Mouse (Mus musculus): ENCODE measurements around the gene Rffl. TPM values are rescaled to one million over a fixed set of nuclear protein-coding genes. Genes with fewer than 3 reads are reported as not detected.

The Rffl gene
- polyA plus RNA-seq, 1 experiment from 2014 or later, result 23.5 TPM

DNA sequence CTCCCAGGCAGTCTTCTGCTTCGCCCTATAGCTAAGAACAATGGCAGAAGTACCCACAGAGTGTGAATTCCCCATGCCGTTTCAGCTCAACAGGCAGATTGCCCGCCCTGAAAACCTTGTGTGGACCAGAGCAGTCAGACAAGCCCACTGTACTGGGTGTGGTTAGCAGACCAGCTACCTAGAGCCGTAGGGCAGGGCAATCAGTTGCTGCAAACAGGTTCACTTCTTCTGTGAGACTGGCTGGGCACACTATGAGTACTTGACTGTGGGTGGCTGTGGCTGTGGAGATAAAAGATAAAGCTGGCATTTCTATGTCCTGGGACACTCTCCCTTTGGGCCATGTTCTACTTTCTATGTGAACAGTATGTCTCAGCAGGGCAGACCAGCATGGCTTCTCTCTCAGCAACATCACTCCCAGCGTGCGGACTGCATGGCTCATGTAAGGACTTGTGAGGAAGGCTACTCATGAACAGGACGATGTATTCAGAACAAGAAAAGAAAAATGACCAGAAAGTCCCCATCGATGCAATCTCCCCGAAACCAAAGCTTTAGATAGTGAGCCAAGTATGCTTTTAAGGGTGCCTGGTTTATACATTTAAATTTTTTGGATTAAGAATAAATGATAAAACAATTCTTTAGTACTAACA, 15.6 kb downstream of the Rffl start:
- no peaks in the 10 kb centered on the region for H3K9me3 ChIP-seq (ENCODE audit: control insufficient read depth, low read length)
- no peaks in the 10 kb centered on the region for H3K36me3 ChIP-seq (ENCODE audit: control insufficient read depth, insufficient read depth, low read length)
- H3K27ac ChIP-seq (ENCODE audit: low read depth, low read length), result no peak overlapping the region
- no peak overlapping the region for H3K9ac ChIP-seq (ENCODE audit: low read depth, low read length)
- no peak overlapping the region for H3K4me3 ChIP-seq (ENCODE audit: low read length)
- no peak overlapping the region for H3K4me2 ChIP-seq (replicated peaks; ENCODE audit: low read depth, low read length)
- 80% methylated on average over 9 of the region's 9 CpGs for WGBS
- ATAC-seq (ENCODE audit: low FRiP score, low TSS enrichment), result no peak
- H3K4me1 ChIP-seq (ENCODE audit: control insufficient read depth, insufficient read depth, low read length), result peaks cover 10% of the 10 kb centered on the region
- H3K27me3 ChIP-seq (ENCODE audit: control insufficient read depth, insufficient read depth, low read length), result no peaks in the 10 kb centered on the region

DNA sequence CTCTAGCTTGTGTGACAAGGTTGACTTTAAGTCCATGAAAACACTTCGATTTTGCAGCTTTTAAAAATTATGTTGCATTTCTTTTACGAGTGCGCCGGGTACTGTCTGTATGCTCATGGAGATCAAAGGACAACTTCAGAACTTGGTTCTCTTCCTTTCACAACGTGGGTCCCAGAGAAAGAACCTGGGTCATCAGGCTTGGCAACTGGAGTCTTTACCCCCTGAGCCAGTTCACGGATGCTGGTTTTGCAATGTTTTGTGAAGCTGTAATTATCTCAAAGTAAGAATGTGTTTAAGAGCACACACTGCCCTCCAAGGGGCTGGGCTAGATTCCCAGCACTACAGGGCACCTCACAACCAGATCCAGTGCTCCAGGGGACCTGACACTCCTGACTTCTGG, 16.9 kb downstream of the Rffl start:
- ATAC-seq (ENCODE audit: low FRiP score, low TSS enrichment), result no peak
- 88% methylated on average over 6 of the region's 6 CpGs for WGBS
- peaks cover 18% of the 10 kb centered on the region for H3K4me1 ChIP-seq (ENCODE audit: control insufficient read depth, insufficient read depth, low read length)

DNA sequence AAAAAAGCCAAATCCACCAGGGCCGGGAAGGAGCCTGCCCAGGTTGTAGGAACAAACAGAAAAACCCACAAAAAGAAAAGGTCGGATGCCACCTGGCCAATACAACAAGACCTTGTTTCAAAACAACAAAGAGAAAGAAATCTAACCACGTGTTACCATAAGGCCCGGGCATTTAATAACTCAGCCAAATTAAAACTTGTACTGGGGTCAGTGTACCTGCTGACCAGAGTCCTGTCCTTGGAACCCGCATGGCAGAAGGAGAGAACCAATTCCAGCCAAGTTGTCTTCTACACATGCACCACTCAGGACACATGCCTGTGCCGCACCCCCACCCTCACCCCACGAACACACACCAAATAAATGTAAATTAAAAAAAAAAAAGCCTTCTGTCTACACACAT, 18.1 kb downstream of the Rffl start:
- Histone ChIP-seq H3K4me3 (ENCODE audit: low read length) (no peak overlapping the region), H3K9ac (ENCODE audit: low read depth, low read length) (no peak overlapping the region), H3K36me3 (ENCODE audit: control insufficient read depth, insufficient read depth, low read length) (no peaks in the 10 kb centered on the region), H3K27ac (ENCODE audit: low read depth, low read length) (no peak overlapping the region), H3K4me2 (replicated peaks; ENCODE audit: low read depth, low read length) (no peak overlapping the region), H3K9me3 (ENCODE audit: control insufficient read depth, low read length) (no peaks in the 10 kb centered on the region), H3K4me1 (ENCODE audit: control insufficient read depth, insufficient read depth, low read length) (peaks cover 18% of the 10 kb centered on the region), H3K27me3 (ENCODE audit: control insufficient read depth, insufficient read depth, low read length) (no peaks in the 10 kb centered on the region)
- WGBS, result 93% methylated on average over 7 of the region's 7 CpGs
- no peak for ATAC-seq (ENCODE audit: low FRiP score, low TSS enrichment)

More for the DNA sequence above, 16.9 kb downstream of the Rffl start:
- H3K36me3 ChIP-seq (ENCODE audit: control insufficient read depth, insufficient read depth, low read length), result no peaks in the 10 kb centered on the region
- no peak overlapping the region for H3K4me3 ChIP-seq (ENCODE audit: low read length)
- no peak overlapping the region for H3K4me2 ChIP-seq (replicated peaks; ENCODE audit: low read depth, low read length)
- no peaks in the 10 kb centered on the region for H3K9me3 ChIP-seq (ENCODE audit: control insufficient read depth, low read length)
- no peaks in the 10 kb centered on the region for H3K27me3 ChIP-seq (ENCODE audit: control insufficient read depth, insufficient read depth, low read length)
- no peak overlapping the region for H3K27ac ChIP-seq (ENCODE audit: low read depth, low read length)
- H3K9ac ChIP-seq (ENCODE audit: low read depth, low read length), result no peak overlapping the region

DNA sequence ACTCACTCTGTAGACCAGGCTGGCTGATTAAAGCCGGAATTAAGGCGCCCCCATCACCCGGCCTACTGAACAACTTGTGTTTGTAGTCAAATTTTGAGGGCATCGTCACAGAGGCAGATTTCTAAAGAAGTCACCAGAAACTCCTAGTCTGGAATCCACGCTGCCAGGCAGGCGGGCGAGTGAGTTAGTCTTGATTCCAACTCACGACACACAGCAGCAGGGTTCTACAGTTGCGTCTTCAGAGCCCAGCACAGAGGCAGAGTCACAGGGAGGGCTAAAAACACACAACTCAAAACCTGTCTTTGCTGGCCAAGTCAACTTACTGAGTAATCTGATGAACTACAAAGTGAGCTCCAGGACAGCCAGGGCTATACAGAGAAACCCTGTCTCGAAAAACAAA, 18.5 kb downstream of the Rffl start:
- no peak for ATAC-seq (ENCODE audit: low FRiP score, low TSS enrichment)
- Histone ChIP-seq H3K4me1 (ENCODE audit: control insufficient read depth, insufficient read depth, low read length) (peaks cover 18% of the 10 kb centered on the region), H3K36me3 (ENCODE audit: control insufficient read depth, insufficient read depth, low read length) (no peaks in the 10 kb centered on the region), H3K4me3 (ENCODE audit: low read length) (no peak overlapping the region), H3K9ac (ENCODE audit: low read depth, low read length) (no peak overlapping the region), H3K27me3 (ENCODE audit: control insufficient read depth, insufficient read depth, low read length) (no peaks in the 10 kb centered on the region), H3K9me3 (ENCODE audit: control insufficient read depth, low read length) (no peaks in the 10 kb centered on the region), H3K4me2 (replicated peaks; ENCODE audit: low read depth, low read length) (no peak overlapping the region), H3K27ac (ENCODE audit: low read depth, low read length) (no peak overlapping the region)
- 80% methylated on average over 10 of the region's 10 CpGs for WGBS

DNA sequence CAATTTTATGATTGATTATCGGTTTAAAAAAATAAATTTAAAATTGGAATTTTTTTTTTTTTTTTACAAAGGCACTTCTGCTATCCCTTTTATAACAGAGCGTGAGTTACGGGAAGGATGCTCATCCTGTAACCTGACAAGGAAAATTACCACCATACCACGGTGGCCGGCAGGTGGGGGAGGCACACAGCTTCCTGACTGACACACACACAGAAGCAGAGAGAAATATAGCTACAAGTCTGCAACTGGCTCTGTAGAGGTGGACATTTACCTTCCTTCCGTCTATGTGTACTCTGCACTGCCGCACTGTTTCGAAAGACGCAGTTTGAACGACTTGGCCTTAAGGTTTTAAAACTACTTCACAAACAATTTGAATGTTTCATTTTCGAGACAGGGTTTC, 18.9 kb downstream of the Rffl start:
- H3K36me3 ChIP-seq (ENCODE audit: control insufficient read depth, insufficient read depth, low read length), result no peaks in the 10 kb centered on the region
- H3K27ac ChIP-seq (ENCODE audit: low read depth, low read length), result no peak overlapping the region
- H3K4me3 ChIP-seq (ENCODE audit: low read length), result no peak overlapping the region
- 79% methylated on average over 11 of the region's 11 CpGs for WGBS
- H3K9me3 ChIP-seq (ENCODE audit: control insufficient read depth, low read length), result no peaks in the 10 kb centered on the region
- H3K4me2 ChIP-seq (replicated peaks; ENCODE audit: low read depth, low read length), result no peak overlapping the region
- H3K9ac ChIP-seq (ENCODE audit: low read depth, low read length), result no peak overlapping the region
- H3K4me1 ChIP-seq (ENCODE audit: control insufficient read depth, insufficient read depth, low read length), result peaks cover 18% of the 10 kb centered on the region
- H3K27me3 ChIP-seq (ENCODE audit: control insufficient read depth, insufficient read depth, low read length), result no peaks in the 10 kb centered on the region
- ATAC-seq (ENCODE audit: low FRiP score, low TSS enrichment), result no peak

DNA sequence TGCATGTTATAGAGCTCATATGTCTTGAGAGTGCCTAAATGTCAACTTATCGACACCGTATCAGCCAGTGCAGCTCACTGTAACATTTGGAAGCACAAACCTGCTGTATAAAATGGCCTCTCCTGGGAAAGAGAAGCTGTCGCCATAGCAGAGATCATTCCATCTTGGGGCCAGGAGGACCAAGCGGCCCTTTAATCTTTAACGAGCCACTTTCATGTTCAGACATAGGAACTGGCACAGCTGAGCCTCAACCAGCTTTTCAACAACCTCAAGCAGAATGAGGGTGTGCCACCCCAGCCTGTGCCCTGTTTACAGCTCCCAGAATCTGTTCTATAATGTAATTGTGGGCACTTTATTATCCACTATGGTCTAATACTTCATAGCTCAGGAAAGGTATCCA, 20.8 kb downstream of the Rffl start:
- H3K27ac ChIP-seq (ENCODE audit: low read depth, low read length), result peak overlapping the region; percentile 12; the same call in 1 of the 2 replicates

DNA sequence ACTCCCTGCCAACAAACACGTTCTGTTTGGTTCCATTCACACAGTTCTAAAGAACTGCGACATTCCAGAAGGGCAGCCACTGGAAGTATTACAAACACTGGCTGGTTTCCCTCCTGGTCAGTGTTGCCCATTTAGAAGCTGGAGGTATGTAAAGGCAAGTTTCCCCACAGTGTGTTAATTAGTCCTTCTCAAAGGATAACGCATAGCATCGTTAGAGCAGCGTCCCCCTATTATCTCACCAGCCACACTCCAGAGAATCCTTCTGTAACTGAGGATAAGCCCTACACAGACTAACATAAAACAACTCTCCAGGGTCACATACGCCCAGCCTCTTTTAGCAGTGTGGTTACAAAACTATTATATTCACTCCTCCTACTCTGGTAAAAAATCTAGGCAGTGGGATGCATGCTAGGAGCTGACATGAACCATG, 23.4 kb downstream of the Rffl start:
- 42% methylated on average over 6 of the region's 6 CpGs for WGBS
- Histone ChIP-seq H3K4me2 (replicated peaks; ENCODE audit: low read depth, low read length) (no peak overlapping the region), H3K9ac (ENCODE audit: low read depth, low read length) (no peak overlapping the region), H3K4me1 (ENCODE audit: control insufficient read depth, insufficient read depth, low read length) (peaks cover 32% of the 10 kb centered on the region), H3K9me3 (ENCODE audit: control insufficient read depth, low read length) (no peaks in the 10 kb centered on the region), H3K27ac (ENCODE audit: low read depth, low read length) (no peak overlapping the region), H3K36me3 (ENCODE audit: control insufficient read depth, insufficient read depth, low read length) (no peaks in the 10 kb centered on the region), H3K27me3 (ENCODE audit: control insufficient read depth, insufficient read depth, low read length) (no peaks in the 10 kb centered on the region), H3K4me3 (ENCODE audit: low read length) (no peak overlapping the region)
- ATAC-seq (ENCODE audit: low FRiP score, low TSS enrichment), result no peak

More for the DNA sequence above, 20.8 kb downstream of the Rffl start:
- Histone ChIP-seq H3K4me3 (ENCODE audit: low read length) (no peak overlapping the region), H3K9ac (ENCODE audit: low read depth, low read length) (no peak overlapping the region), H3K9me3 (ENCODE audit: control insufficient read depth, low read length) (no peaks in the 10 kb centered on the region), H3K27me3 (ENCODE audit: control insufficient read depth, insufficient read depth, low read length) (no peaks in the 10 kb centered on the region), H3K4me1 (ENCODE audit: control insufficient read depth, insufficient read depth, low read length) (peaks cover 25% of the 10 kb centered on the region), H3K36me3 (ENCODE audit: control insufficient read depth, insufficient read depth, low read length) (no peaks in the 10 kb centered on the region), H3K4me2 (replicated peaks; ENCODE audit: low read depth, low read length) (no peak overlapping the region)
- WGBS, result 41% methylated on average over 5 of the region's 5 CpGs
- ATAC-seq (ENCODE audit: low FRiP score, low TSS enrichment), result no peak

DNA sequence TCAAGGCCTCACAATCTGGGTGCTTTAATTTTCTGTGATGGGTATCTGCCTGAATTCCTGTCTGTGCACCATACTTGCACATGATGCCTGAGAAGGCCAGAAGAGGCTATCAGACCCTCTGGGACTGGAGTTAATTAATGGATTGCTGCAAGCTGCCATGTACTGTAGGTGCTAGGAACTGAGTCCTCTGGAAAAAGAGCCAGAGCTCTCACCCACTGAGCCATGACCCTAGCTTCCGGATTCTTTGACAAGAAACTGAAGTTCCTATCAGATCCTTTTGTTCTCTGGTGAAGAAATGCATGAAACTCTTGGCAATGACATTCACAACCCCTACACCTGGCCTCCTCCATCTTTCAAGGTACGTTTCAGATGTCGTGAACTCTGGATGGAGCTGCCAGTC, 24.1 kb downstream of the Rffl start:
- Histone ChIP-seq H3K36me3 (ENCODE audit: control insufficient read depth, insufficient read depth, low read length) (no peaks in the 10 kb centered on the region), H3K4me3 (ENCODE audit: low read length) (no peak overlapping the region), H3K9ac (ENCODE audit: low read depth, low read length) (no peak overlapping the region), H3K9me3 (ENCODE audit: control insufficient read depth, low read length) (no peaks in the 10 kb centered on the region), H3K4me1 (ENCODE audit: control insufficient read depth, insufficient read depth, low read length) (peaks cover 32% of the 10 kb centered on the region), H3K4me2 (replicated peaks; ENCODE audit: low read depth, low read length) (no peak overlapping the region), H3K27ac (ENCODE audit: low read depth, low read length) (no peak overlapping the region), H3K27me3 (ENCODE audit: control insufficient read depth, insufficient read depth, low read length) (no peaks in the 10 kb centered on the region)
- ATAC-seq (ENCODE audit: low FRiP score, low TSS enrichment), result no peak
- 65% methylated on average over 3 of the region's 3 CpGs for WGBS

DNA sequence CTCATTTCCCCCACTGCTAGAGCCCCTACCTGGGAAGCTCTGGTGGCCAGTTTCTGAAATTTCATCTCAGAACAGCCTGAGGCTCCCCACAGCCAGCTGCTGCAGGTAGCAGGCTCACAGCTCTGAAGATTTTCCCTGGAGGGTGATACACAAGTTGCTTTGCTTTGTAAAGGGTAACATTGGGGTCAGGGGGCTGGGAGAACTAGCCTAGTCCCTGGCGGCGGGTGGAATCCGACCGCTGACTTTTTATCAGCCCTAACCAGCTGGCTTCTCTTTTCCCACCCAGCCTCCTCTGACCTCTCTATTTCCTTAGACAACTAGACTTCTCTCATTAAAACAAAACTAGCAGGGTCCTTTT, 25.0 kb downstream of the Rffl start:
- no peaks in the 10 kb centered on the region for H3K27me3 ChIP-seq (ENCODE audit: control insufficient read depth, insufficient read depth, low read length)
- peak overlapping the region; percentile 26 for H3K4me2 ChIP-seq (replicated peaks; ENCODE audit: low read depth, low read length)
- 13% methylated on average over 4 of the region's 4 CpGs for WGBS
- ATAC-seq (ENCODE audit: low FRiP score, low TSS enrichment), result 0 out of 2 replicates have a peak, but pooled peaks have one; percentile 41
- no peak overlapping the region; the same call in 1 of the 2 replicates for H3K4me3 ChIP-seq (ENCODE audit: low read length)
- peak overlapping the region; percentile 18; the same call in 1 of the 2 replicates for H3K27ac ChIP-seq (ENCODE audit: low read depth, low read length)
- no peaks in the 10 kb centered on the region for H3K36me3 ChIP-seq (ENCODE audit: control insufficient read depth, insufficient read depth, low read length)
- peaks cover 32% of the 10 kb centered on the region for H3K4me1 ChIP-seq (ENCODE audit: control insufficient read depth, insufficient read depth, low read length)
- no peaks in the 10 kb centered on the region for H3K9me3 ChIP-seq (ENCODE audit: control insufficient read depth, low read length)
- H3K9ac ChIP-seq (ENCODE audit: low read depth, low read length), result peak overlapping the region; percentile 32; the same call in 1 of the 2 replicates
